Comparison of ENCODE assay signal across 12 mouse cellular contexts in the genomic region with DNA sequence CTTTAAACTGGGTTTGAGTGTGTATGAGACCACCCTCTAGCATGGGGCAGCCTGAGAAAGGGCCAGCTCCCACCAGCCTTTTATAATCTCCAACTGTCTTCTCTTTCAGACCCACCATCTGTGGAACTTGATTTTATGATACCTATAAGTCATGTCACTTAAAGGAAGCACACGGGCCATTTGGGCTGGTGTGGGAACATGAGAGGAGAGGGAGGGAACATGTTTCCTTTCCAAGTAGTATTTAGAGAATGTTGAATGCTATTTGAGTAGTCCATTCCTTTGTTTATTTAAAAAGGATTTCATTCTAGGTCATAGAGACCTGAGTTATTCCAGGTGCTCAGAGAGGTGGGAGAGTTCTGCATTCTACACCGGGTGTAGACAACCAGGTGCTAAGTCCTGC.
"Had no signal": no experiment of that assay in that cellular context is flagged by ENCODE, and none has a peak within 500 bp of the region (broad histone marks: within the 10 kb centered on the region; RNA-seq: fewer than 3 reads in every experiment).

No protein-coding gene starts in this region.

- H3K36me3 ChIP-seq: limb, embryonic 15.5 days; liver, embryonic 12.5 days had no signal

- H3K27me3 ChIP-seq: limb, embryonic 15.5 days had no signal

- H3K27ac ChIP-seq: limb, embryonic 15.5 days; liver, embryonic 12.5 days; stomach, postnatal 0 days had no signal

- H3K9me3 ChIP-seq: limb, embryonic 15.5 days; liver, embryonic 12.5 days had no signal

- H3K4me3 ChIP-seq: limb, embryonic 15.5 days; liver, embryonic 12.5 days had no signal

- DNase-seq: kidney, adult 2 months; left cerebral cortex, postnatal 4 days; lung, embryonic 14.5 days; lung, postnatal 10 days; lung, postnatal 4 days; thymus, postnatal 14 days had no signal

- H3K9ac ChIP-seq: limb, embryonic 15.5 days; liver, embryonic 12.5 days; lung, embryonic 14.5 days had no signal

- ATAC-seq: intestine, embryonic 16.5 days; liver, embryonic 12.5 days; midbrain, embryonic 16.5 days had no signal

- H3K4me2 ChIP-seq: limb, embryonic 15.5 days; liver, embryonic 12.5 days; lung, embryonic 14.5 days; midbrain, embryonic 11.5 days had no signal
